Mouse (Mus musculus) ES-E14 (cell line): ENCODE measurements around the gene Atg9b. TPM values are rescaled to one million over a fixed set of nuclear protein-coding genes. Genes with fewer than 3 reads are reported as not detected.

Source experiments
- DNase-seq: peaks from one replicate; pipeline ENCODE4 v3.0.0-alpha.2; 2013; ENCODE audit warnings: low read depth, low spot score
- H3K27ac ChIP-seq: 2 replicates; pipeline ENCODE4 v1.5.1; 2012; ENCODE audit warnings: low read depth, mild to moderate bottlenecking, low read length, moderate library complexity, mixed read lengths; ENCODE audit not compliant: poor library complexity, insufficient read depth, severe bottlenecking
- H3K36me3 ChIP-seq: 2 replicates; pipeline ENCODE4 v1.6.1; 2012; ENCODE audit warnings: mild to moderate bottlenecking, low read length, moderate library complexity, mixed read lengths; ENCODE audit not compliant: control insufficient read depth, poor library complexity, insufficient read depth, severe bottlenecking
- H3K4me1 ChIP-seq, 2 experiments: fragments of 150-350 bp in 1 of 2; sonication (generic) in 1 of 2; 2 replicates each; pipeline ENCODE4 v1.6.1; 2012; ENCODE audit warnings: low read length in 2 of 2, mild to moderate bottlenecking in 1 of 2, mixed read lengths in 1 of 2; ENCODE audit not compliant: control insufficient read depth in 2 of 2, insufficient read depth in 2 of 2, poor library complexity in 1 of 2
- H3K4me3 ChIP-seq, 2 experiments: fragments of 150-350 bp in 1 of 2; sonication (generic) in 1 of 2; 2 replicates each; pipeline ENCODE4 v1.5.1; 2012; ENCODE audit warnings: low read length in 2 of 2, low read depth in 1 of 2, mild to moderate bottlenecking in 1 of 2, mixed read lengths in 1 of 2; ENCODE audit not compliant: insufficient read depth in 1 of 2, poor library complexity in 1 of 2, severe bottlenecking in 1 of 2
- H3K9ac ChIP-seq: 2 replicates; pipeline ENCODE4 v1.6.1; 2012; ENCODE audit warnings: low read depth, mild to moderate bottlenecking, low read length, mixed read lengths; ENCODE audit not compliant: poor library complexity, insufficient read depth, severe bottlenecking
- H3K9me3 ChIP-seq: fragments of 150-350 bp; sonication (generic); 2 replicates; pipeline ENCODE4 v1.6.1; 2012; ENCODE audit warnings: low read depth, mild to moderate bottlenecking, low read length; ENCODE audit not compliant: control insufficient read depth, insufficient read depth
- CHD2 ChIP-seq: IDR thresholded peaks from 2 replicates; pipeline ENCODE4 v1.6.1; 2014; ENCODE audit warnings: mild to moderate bottlenecking, low read depth, low read length, inconsistent platforms
- HCFC1 ChIP-seq: IDR thresholded peaks from 2 replicates; pipeline ENCODE4 v1.6.1; 2012; ENCODE audit warnings: low read length, inconsistent platforms, borderline replicate concordance; ENCODE audit not compliant: insufficient read depth
- MAFK ChIP-seq: IDR thresholded peaks from 2 replicates; pipeline ENCODE4 v1.6.1; 2014; ENCODE audit warnings: mild to moderate bottlenecking, low read depth, low read length, inconsistent platforms; ENCODE audit not compliant: insufficient read depth
- ZC3H11A ChIP-seq: IDR thresholded peaks from 2 replicates; pipeline ENCODE4 v1.6.1; 2012; ENCODE audit warnings: low read depth, mild to moderate bottlenecking, inconsistent platforms, low read length, borderline replicate concordance
- ZNF384 ChIP-seq: IDR thresholded peaks from 2 replicates; pipeline ENCODE4 v1.6.1; 2012; ENCODE audit warnings: low read depth, low read length, inconsistent platforms
- in situ Hi-C, 2 experiments: fragments of 600-800 bp; cut with MboI; formaldehyde crosslinking; loops; one replicate each; pipeline ENCODE4 v1.15.1; 2025; ENCODE audit warnings: low sequenced_read_pairs in 2 of 2, inconsistent platforms in 1 of 2; ENCODE audit not compliant: unreplicated experiment in 2 of 2
- total RNA-seq: library from RNA; depleted of rRNA; stranded (reverse); fragments of 300-350 nt; gene quantifications from 2 replicates; pipeline ENCODE4 v1.2.3, GENCODE M21; 2012

The Atg9b gene
- total RNA-seq, 1 experiment, result 3.7 TPM

- Histone ChIP-seq H3K36me3 (no peaks in the 10 kb centered on the region), H3K4me3 (peak within 1 kb of the TSS; percentile 18 to 39; a peak in 3 of 4 replicates), H3K9me3 (no peaks in the 10 kb centered on the region), H3K9ac (peak within 1 kb of the TSS; percentile 30), H3K4me1 (peaks cover 6 to 26% of the 10 kb centered on the region in 2 experiments; a peak in 2 of 4 replicates), H3K27ac (no peak within 1 kb of the TSS)
- in situ Hi-C loops, result no loop called here
- TF ChIP-seq CHD2, result no peak
- no peak for TF ChIP-seq MAFK
- TF ChIP-seq HCFC1, result no peak
- no peak for TF ChIP-seq ZC3H11A
- TF ChIP-seq ZNF384, result no peak
- DNase-seq, result no peak
Observed at GRCm38 (mm10) chr5:24364508-24364907, 27.4 kb downstream of the Atg9b start, which contains the start of gene Nos3. Nos3 (plus strand) TSS chr5:24364810.

DNA sequence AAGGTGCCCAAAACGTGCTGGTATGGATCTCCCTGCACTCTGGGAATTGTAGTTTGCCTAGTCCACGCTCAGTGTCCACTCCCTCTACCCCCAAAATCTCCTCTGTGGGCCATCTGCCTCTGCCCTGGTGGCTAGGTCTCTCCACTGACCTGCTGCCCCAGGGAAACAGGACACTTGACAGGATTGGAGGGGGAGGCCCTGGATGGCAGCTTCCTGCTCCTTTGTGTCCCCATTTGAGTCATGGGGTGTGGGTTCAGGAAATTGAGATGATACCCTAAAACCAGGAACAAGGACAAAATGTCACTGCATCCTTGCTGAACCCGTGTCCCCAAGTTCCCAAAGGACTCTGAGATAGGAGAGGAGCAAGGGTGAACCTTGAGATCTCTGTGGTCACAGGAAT lies 27.9 kb downstream of the Atg9b start:
- no peak for DNase-seq
- Histone ChIP-seq H3K9ac (peak overlapping the region; percentile 30), H3K4me3 (peak overlapping the region in 1 of 2 experiments; percentile 18; a peak in 1 of 4 replicates), H3K36me3 (no peaks in the 10 kb centered on the region), H3K4me1 (peaks cover 6 to 26% of the 10 kb centered on the region in 2 experiments; a peak in 2 of 4 replicates), H3K9me3 (no peaks in the 10 kb centered on the region), H3K27ac (no peak overlapping the region)
- TF ChIP-seq HCFC1 (no peak), ZC3H11A (no peak), CHD2 (no peak), MAFK (no peak), ZNF384 (no peak)
- in situ Hi-C loops, result no loop called here

DNA sequence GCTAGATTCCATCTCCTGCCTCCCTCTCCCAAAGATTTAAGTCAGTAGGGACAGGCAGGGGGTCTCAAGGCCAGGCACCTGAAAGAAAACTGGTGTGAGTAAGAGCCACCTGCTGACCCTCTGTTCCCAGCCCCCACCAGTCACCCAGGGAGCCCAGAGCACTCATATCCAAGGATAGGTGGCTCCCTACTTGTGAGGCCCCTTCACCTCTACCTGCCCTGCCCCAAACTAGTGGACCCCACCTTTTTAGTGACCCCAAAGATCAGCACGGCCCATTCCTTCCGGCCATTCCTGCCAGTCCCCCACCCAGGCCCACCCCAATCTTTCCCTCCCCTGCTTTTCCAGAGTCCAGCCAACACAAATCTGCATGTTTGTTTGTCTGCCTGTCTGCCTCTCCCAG lies 28.5 kb downstream of the Atg9b start:
- TF ChIP-seq CHD2 (no peak), ZC3H11A (no peak), MAFK (no peak), ZNF384 (no peak), HCFC1 (no peak)
- H3K4me3 ChIP-seq, result no peak overlapping the region
- H3K27ac ChIP-seq, result no peak overlapping the region
- no peak for DNase-seq
- peaks cover 6 to 26% of the 10 kb centered on the region in 2 experiments; a peak in 2 of 4 replicates for H3K4me1 ChIP-seq
- no peak overlapping the region for H3K9ac ChIP-seq
- no peaks in the 10 kb centered on the region for H3K36me3 ChIP-seq
- H3K9me3 ChIP-seq, result no peaks in the 10 kb centered on the region
- in situ Hi-C loops, result no loop called here

GRCm38 (mm10) chr5:24360792-24361454 lies 31.0 kb downstream of the Atg9b start:
- H3K9ac ChIP-seq, result peak overlapping the region; percentile 25; the same call in 1 of the 2 replicates
- no peak for TF ChIP-seq ZNF384
- TF ChIP-seq MAFK, result no peak
- TF ChIP-seq ZC3H11A, result 0 out of 2 replicates have a peak, but pooled peaks have one; percentile 57
- TF ChIP-seq CHD2, result no peak
- no peak for TF ChIP-seq HCFC1

More at GRCm38 (mm10) chr5:24360792-24361454, 31.0 kb downstream of the Atg9b start:
- Histone ChIP-seq H3K27ac (peak overlapping the region; percentile 42), H3K36me3 (no peaks in the 10 kb centered on the region), H3K4me1 (peaks cover 6 to 23% of the 10 kb centered on the region in 2 experiments; a peak in 2 of 4 replicates), H3K9me3 (no peaks in the 10 kb centered on the region), H3K4me3 (no peak overlapping the region; a peak in 1 of 4 replicates)
- in situ Hi-C loops, result no loop called here
- peak; percentile 93 for DNase-seq
